Mouse (Mus musculus): ENCODE results near the gene 9130008F23Rik. TPM values are rescaled to one million over a fixed set of nuclear protein-coding genes. Genes with fewer than 3 reads are reported as not detected.

The 9130008F23Rik gene
- total and polyA plus RNA-seq, 3 experiments = not detected

DNA sequence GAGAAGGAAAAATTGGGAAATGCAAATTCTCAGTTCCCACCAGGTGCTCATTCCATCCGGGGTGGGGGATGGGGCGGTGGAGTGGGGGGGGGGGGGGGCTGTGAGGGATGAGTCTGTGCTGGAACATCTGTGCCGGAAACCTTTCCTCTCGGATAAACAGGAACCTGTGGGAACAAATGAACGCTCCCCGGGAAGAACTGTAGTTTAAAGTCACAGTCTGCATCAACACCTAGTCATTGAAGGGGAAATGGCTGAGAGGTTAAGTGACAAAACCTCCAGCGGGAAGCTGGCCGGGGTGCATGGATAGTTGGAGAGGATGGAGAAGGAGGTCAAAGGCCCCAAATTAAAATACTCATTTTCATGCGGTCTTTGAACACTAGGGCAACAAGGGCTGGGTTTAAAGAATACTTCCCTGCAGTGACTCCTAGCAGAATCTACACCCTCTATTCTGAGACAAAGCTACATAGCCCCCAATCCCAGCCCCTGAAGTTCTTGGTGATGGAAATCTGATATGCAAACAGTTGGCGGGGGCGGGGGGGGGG is 23.8 kb upstream of the 9130008F23Rik start:
- H3K9me3 ChIP-seq (replicated peaks; ENCODE audit: low read length) = peaks cover 3% of the 10 kb centered on the region
- H3K27me3 ChIP-seq (replicated peaks) = no peaks in the 10 kb centered on the region
- no peak overlapping the region for H3K27ac ChIP-seq (ENCODE audit: insufficient read depth, low read depth)
- no peak overlapping the region for H3K9ac ChIP-seq (ENCODE audit: insufficient read depth, low read depth)
- in situ Hi-C loops (cut with MboI; ENCODE audit: low pct_ligation_motif_present, low pct_unique_long_range_greater_than_20kb, low sequenced_read_pairs) (no loop called here), dilution Hi-C loops (cut with MboI; ENCODE audit: extremely low pct_ligation_motif_present, extremely low pct_unique_long_range_greater_than_20kb, low sequenced_read_pairs) (no loop called here)
- H3K4me3 ChIP-seq (replicated peaks in 1 of 3; ENCODE audit: low read depth in 2 of 3, low read length in 2 of 3, poor library complexity in 1 of 3) = no peak overlapping the region
- no peak overlapping the region for H3K4me2 ChIP-seq (ENCODE audit: insufficient read depth, low read depth, poor library complexity, severe bottlenecking)
- DNase-seq (ENCODE audit: extremely low read depth) = no peak
- no peak for TF ChIP-seq EP300 (IDR thresholded peaks at IDR 0.05; ENCODE audit: low read length)
- no peak for TF ChIP-seq RCOR1 (conservative IDR thresholded peaks at IDR 0.05; ENCODE audit: low read depth, low read length)
- no peak for TF ChIP-seq MAFK (IDR thresholded peaks at IDR 0.05; ENCODE audit: insufficient replicate concordance, low read length)
- no peak for TF ChIP-seq CHD2 (IDR thresholded peaks at IDR 0.05; ENCODE audit: low read length)
- TF ChIP-seq SMC3 (IDR thresholded peaks at IDR 0.05; ENCODE audit: low read depth, low read length) = no peak
- no peaks in the 10 kb centered on the region for H3K4me1 ChIP-seq (ENCODE audit: control insufficient read depth in 1 of 2, insufficient read depth in 2 of 2)
- H3K36me3 ChIP-seq (replicated peaks in 1 of 2; ENCODE audit: control insufficient read depth in 1 of 2, insufficient read depth in 1 of 2, low read length in 1 of 2) = no peaks in the 10 kb centered on the region
- H3K79me2 ChIP-seq (replicated peaks; ENCODE audit: control insufficient read depth, extremely low read depth, insufficient read depth, poor library complexity, severe bottlenecking) = no peaks in the 10 kb centered on the region

DNA sequence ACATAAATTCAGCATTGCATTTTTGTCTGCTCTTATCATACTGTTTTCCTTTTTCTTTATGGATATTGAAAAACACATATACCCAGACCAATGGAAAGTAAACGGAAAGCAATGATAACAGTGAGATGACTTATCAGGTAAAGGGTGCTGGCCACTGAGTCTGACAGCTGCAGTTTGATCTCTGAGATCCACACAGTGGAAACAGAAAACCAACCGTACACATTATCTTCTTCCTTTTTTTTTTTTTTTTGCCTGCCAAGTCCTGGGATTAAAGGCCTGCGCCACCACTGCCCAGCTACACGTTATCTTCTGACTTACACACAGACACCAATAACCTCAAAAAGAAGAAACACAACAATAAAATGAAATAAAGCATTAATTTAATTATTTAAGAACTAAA is 23.0 kb upstream of the 9130008F23Rik start:
- no peak overlapping the region for H3K27ac ChIP-seq (ENCODE audit: insufficient read depth, low read depth)
- dilution Hi-C loops (cut with MboI; ENCODE audit: extremely low pct_ligation_motif_present, extremely low pct_unique_long_range_greater_than_20kb, low sequenced_read_pairs) = no loop called here
- peaks cover 3% of the 10 kb centered on the region for H3K9me3 ChIP-seq (replicated peaks; ENCODE audit: low read length)
- no peak overlapping the region for H3K4me3 ChIP-seq (replicated peaks in 1 of 3; ENCODE audit: low read depth in 2 of 3, low read length in 2 of 3, poor library complexity in 1 of 3)
- TF ChIP-seq BHLHE40 (IDR thresholded peaks at IDR 0.05; ENCODE audit: low read depth, low read length) = no peak
- no peak for TF ChIP-seq ZNF384 (IDR thresholded peaks at IDR 0.05; ENCODE audit: low read depth, low read length)
- no peak for TF ChIP-seq MAFK (IDR thresholded peaks at IDR 0.05; ENCODE audit: insufficient replicate concordance, low read length)
- no peak for DNase-seq (ENCODE audit: extremely low read depth)
- in situ Hi-C loops (cut with MboI; ENCODE audit: low pct_ligation_motif_present, low pct_unique_long_range_greater_than_20kb, low sequenced_read_pairs) = no loop called here
- no peak overlapping the region for H3K9ac ChIP-seq (ENCODE audit: insufficient read depth, low read depth)
- no peak overlapping the region for H3K4me2 ChIP-seq (ENCODE audit: insufficient read depth, low read depth, poor library complexity, severe bottlenecking)
- H3K36me3 ChIP-seq (replicated peaks in 1 of 2; ENCODE audit: control insufficient read depth in 1 of 2, insufficient read depth in 1 of 2, low read length in 1 of 2) = no peaks in the 10 kb centered on the region
- no peaks in the 10 kb centered on the region for H3K4me1 ChIP-seq (ENCODE audit: control insufficient read depth in 1 of 2, insufficient read depth in 2 of 2)
- no peaks in the 10 kb centered on the region for H3K79me2 ChIP-seq (replicated peaks; ENCODE audit: control insufficient read depth, extremely low read depth, insufficient read depth, poor library complexity, severe bottlenecking)
- no peaks in the 10 kb centered on the region for H3K27me3 ChIP-seq (replicated peaks)

DNA sequence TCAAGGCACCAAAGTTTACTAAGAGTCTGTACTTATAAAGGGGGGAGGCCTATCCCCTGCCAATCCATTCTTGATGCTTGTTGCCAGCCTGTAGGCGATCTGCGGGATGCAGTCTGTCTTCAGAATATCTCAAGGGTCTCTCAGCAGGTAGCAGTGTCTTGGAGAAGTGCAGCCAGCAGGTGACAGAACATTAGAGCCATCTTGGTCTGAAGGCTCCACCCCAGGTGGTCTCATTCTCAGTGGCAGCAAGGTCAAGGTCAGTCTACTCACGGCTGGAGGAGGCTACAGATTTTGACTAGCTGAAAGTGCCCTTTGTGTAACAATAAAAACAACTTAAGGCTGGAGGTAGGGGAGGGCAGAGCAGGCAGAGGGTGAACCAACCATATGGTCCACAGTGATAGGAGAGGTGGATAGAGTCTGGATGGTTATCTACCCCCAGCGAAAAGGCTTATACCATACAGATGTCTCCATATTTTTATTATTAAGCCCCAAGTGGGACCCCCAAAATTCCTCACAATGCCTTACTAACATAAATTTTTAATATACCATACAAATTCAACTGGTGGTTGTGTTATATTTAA is 19.5 kb upstream of the 9130008F23Rik start:
- no peak for DNase-seq (ENCODE audit: extremely low read depth)
- Histone ChIP-seq H3K4me3 (replicated peaks in 1 of 3; ENCODE audit: low read depth in 2 of 3, low read length in 2 of 3, poor library complexity in 1 of 3) (no peak overlapping the region), H3K4me2 (ENCODE audit: insufficient read depth, low read depth, poor library complexity, severe bottlenecking) (no peak overlapping the region), H3K9ac (ENCODE audit: insufficient read depth, low read depth) (no peak overlapping the region), H3K27ac (ENCODE audit: insufficient read depth, low read depth) (no peak overlapping the region), H3K36me3 (replicated peaks in 1 of 2; ENCODE audit: control insufficient read depth in 1 of 2, insufficient read depth in 1 of 2, low read length in 1 of 2) (no peaks in the 10 kb centered on the region), H3K27me3 (replicated peaks) (no peaks in the 10 kb centered on the region), H3K79me2 (replicated peaks; ENCODE audit: control insufficient read depth, extremely low read depth, insufficient read depth, poor library complexity, severe bottlenecking) (no peaks in the 10 kb centered on the region), H3K4me1 (ENCODE audit: control insufficient read depth in 1 of 2, insufficient read depth in 2 of 2) (no peaks in the 10 kb centered on the region), H3K9me3 (replicated peaks; ENCODE audit: low read length) (peaks cover 2% of the 10 kb centered on the region)
- dilution Hi-C loops (cut with MboI; ENCODE audit: extremely low pct_ligation_motif_present, extremely low pct_unique_long_range_greater_than_20kb, low sequenced_read_pairs) = no loop called here
- in situ Hi-C loops (cut with MboI; ENCODE audit: low pct_ligation_motif_present, low pct_unique_long_range_greater_than_20kb, low sequenced_read_pairs) = no loop called here
- TF ChIP-seq UBTF (IDR thresholded peaks at IDR 0.05; ENCODE audit: low read depth, low read length) (no peak), POLR2A (IDR thresholded peaks at IDR 0.05; ENCODE audit: low read depth, low read length) (no peak), MAX (IDR thresholded peaks at IDR 0.05; ENCODE audit: low read length) (no peak), USF2 (conservative IDR thresholded peaks at IDR 0.05; ENCODE audit: low read depth, low read length) (no peak), E2F4 (IDR thresholded peaks at IDR 0.05; ENCODE audit: insufficient replicate concordance, low read depth, low read length) (no peak), RAD21 (IDR thresholded peaks at IDR 0.05; ENCODE audit: low read depth, low read length) (no peak), RCOR1 (conservative IDR thresholded peaks at IDR 0.05; ENCODE audit: low read depth, low read length) (no peak), TBP (conservative IDR thresholded peaks at IDR 0.05; ENCODE audit: low read depth, low read length) (no peak), HCFC1 (IDR thresholded peaks at IDR 0.05; ENCODE audit: low read depth, low read length) (no peak), ELF1 (IDR thresholded peaks at IDR 0.05; ENCODE audit: low read depth, low read length) (no peak), ZMIZ1 (IDR thresholded peaks at IDR 0.05; ENCODE audit: low read depth, low read length) (no peak), JUN (IDR thresholded peaks at IDR 0.05; ENCODE audit: insufficient read depth, low read depth, low read length) (no peak), ZNF384 (IDR thresholded peaks at IDR 0.05; ENCODE audit: low read depth, low read length) (no peak)
